Mouse (Mus musculus) adrenal gland, adult 8-10 months (tissue): ENCODE measurements around the gene Olfr122. TPM values are rescaled to one million over a fixed set of nuclear protein-coding genes. Genes with fewer than 3 reads are reported as not detected.

Experiments used
- DNase-seq: peaks from one replicate; pipeline ENCODE4 v3.0.0; 2022
- total RNA-seq, 4 experiments: library from RNA; stranded (reverse); gene quantifications; 2 replicates each; pipeline ENCODE4 v1.2.4; 2022

Olfr122 gene
- not detected for total RNA-seq

DNA sequence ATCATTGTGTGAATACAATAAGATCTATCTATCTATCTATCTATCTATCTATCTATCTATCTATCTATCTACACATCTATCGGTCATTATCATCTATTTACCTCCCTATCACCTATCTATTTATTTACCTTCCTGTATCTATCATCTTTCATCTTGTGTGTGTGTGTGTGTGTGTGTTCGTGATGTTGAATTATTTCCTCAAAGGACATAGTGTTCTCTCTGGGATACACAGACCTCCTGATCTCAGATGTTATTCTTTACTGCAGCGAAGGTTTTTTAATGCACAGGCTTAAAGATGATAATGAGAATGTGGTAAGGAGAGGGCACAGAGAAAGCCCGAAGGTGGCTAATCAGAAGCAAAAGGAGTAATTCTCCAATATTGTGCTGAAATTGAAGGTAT, at the start of gene Olfr122:
Olfr122 (plus strand) TSS at position 301 of the 400 bp plus-strand sequence.
- DNase-seq: no peak

DNA sequence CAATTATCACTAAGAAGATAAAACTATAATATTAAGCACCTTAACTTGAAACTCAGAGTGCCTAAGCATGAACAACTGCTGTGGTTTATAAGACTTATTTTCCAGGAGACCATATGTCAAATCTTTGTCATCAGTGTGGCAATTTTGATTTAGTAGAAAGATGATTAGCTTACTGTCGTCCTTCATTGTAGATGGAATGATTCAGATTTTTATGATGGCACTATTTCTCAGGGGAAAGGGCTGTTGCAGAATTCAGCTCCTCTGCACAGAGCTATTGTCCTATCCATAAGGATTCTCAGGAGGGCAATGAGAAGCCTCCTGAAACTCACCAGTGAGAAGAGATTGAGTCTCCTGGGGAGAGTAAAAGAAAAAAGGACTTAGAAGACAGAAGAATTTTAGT, 46.9 kb upstream of the Olfr122 start, which contains the start of gene Olfr120:
Olfr120 (plus strand) TSS at position 301 of the 400 bp plus-strand sequence.
- DNase-seq: no peak

DNA sequence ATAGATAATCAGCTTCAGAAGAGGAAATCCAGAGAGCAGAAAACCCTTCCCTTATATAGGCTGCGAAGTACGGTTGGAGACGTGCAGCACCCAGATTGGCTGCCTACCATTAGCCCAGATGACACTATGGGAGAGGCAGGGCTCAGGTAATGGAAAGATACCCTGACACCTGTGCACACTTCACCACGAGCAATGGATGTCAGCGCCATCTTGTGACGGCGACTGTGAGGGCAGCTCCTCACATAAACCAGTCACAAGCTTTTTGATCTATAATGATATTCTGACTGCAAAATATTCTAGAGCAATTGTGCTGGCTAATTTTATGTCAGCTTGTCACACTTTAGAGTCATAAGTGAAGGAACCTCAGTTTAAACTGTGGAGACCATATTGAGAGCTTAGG, 30.3 kb upstream of the Olfr122 start:
- no peak for DNase-seq

DNA sequence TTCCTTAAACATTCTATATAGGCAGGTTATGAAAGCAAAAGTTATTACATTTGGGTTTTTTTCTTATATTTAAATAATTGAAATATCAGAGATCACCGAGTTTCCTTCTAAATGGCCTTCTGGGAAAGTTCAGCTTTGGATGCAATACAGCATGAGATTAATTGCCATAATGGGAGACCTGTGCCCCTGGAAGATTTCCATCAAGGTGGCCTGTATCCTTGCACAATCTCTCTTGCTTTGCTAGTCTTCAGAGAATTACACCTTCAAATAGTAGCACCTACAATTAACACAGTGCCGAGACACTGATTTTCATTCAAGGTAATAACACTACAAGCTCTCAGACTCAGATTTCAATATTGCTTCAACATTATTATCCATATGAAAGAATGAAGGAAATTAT, 24.8 kb downstream of the Olfr122 start, which contains the start of gene Olfr123:
Olfr123 (plus strand) TSS at position 301 of the 400 bp plus-strand sequence.
- DNase-seq: no peak

DNA sequence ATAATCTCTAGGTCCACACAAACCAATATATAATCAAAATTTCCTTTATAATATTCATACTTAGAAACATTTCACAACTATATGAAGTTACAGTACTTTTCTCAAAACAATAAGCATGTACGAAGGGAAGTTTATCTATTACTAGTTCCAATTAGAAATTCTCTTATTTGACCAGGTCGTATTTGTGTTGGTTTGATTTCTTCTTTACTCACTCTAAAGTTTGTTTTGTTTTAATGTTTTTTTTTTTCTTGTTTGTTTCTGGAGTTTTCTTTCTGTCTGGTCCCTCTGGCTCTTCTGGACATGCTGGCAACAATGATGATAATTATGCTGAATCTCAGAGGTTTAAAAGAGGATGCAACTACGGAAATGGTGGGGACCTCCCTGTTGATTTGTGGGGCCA, 31.2 kb downstream of the Olfr122 start, which contains the start of gene Olfr124:
Olfr124 (plus strand) TSS at position 301 of the 400 bp plus-strand sequence.
- DNase-seq: no peak

Other genes with a start within 250 kb of the Olfr122 start
- gene Olfr112, start 199.2 kb upstream of the Olfr122 start, total RNA-seq: not detected
- not detected for gene Olfr113, start 190.9 kb upstream of the Olfr122 start, total RNA-seq
- not detected for gene Olfr114, start 175.9 kb upstream of the Olfr122 start, total RNA-seq
- not detected for gene Olfr115, start 141.5 kb upstream of the Olfr122 start, total RNA-seq
- gene Olfr116, start 141.4 kb upstream of the Olfr122 start, total RNA-seq: not detected
- not detected for gene Olfr117, start 104.8 kb upstream of the Olfr122 start, total RNA-seq
- gene Olfr118, start 101.6 kb upstream of the Olfr122 start, total RNA-seq: not detected
- gene Olfr119, start 72.0 kb upstream of the Olfr122 start, total RNA-seq: not detected
- not detected for gene Olfr120, start 46.8 kb upstream of the Olfr122 start, total RNA-seq
- not detected for gene Olfr121, start 19.8 kb upstream of the Olfr122 start, total RNA-seq
- not detected for gene Olfr123, start 24.9 kb downstream of the Olfr122 start, total RNA-seq
- not detected for gene Olfr124, start 31.3 kb downstream of the Olfr122 start, total RNA-seq
- not detected for gene Olfr125, start 64.3 kb downstream of the Olfr122 start, total RNA-seq
- not detected for gene Olfr126, start 78.9 kb downstream of the Olfr122 start, total RNA-seq
- not detected for gene Olfr127, start 131.8 kb downstream of the Olfr122 start, total RNA-seq
- gene Olfr128, start 151.9 kb downstream of the Olfr122 start, total RNA-seq: not detected
- gene Olfr761, start 184.5 kb downstream of the Olfr122 start, total RNA-seq: not detected